Mouse (Mus musculus): ENCODE results near the gene Tenm2.

- TF ChIP-seq CTCF (IDR thresholded peaks at IDR 0.05; ENCODE audit: control insufficient read depth, insufficient read depth, insufficient replicate concordance, low read depth, low read length) (no peak), POLR2A (IDR thresholded peaks at IDR 0.05; ENCODE audit: control insufficient read depth, low read depth, low read length) (no peak)
These were observed 1132.2 kb downstream of the Tenm2 start for GRCm38 (mm10) chr11:36103556-36103955.

All from testis, adult 2 months (tissue).